8 mouse cellular contexts compared by ENCODE assay signal in genomic region chr1:21014463-21014862, GRCm38 (mm10).
DNase-seq lines count a peak whose midpoint lies in the region; ATAC-seq and TF ChIP-seq lines count a peak whose summit lies in the region.

No protein-coding gene starts in this region.

- peak; percentile 76 for TF ChIP-seq EP300 in heart, adult 2 months (IDR thresholded peaks at IDR 0.05; ENCODE audit: insufficient read depth, low read depth, low read length)

- TF ChIP-seq POLR2A in heart, adult 2 months (IDR thresholded peaks at IDR 0.05; ENCODE audit: insufficient read depth, low read depth, low read length) = 0 out of 2 replicates have a peak, but pooled peaks have one; percentile 5
- no peak for TF ChIP-seq POLR2A in olfactory bulb, adult 2 months (IDR thresholded peaks at IDR 0.05; ENCODE audit: insufficient read depth, low read depth, low read length)

- intact Hi-C loops in heart, adult 2 months (cut with DNase I) = no loop called here

- no peaks in the 10 kb centered on the region for H3K4me1 ChIP-seq in G1E (ENCODE audit: insufficient read depth, low read depth, low read length)
- peaks cover 10% of the 10 kb centered on the region for H3K4me1 ChIP-seq in heart, adult 2 months (ENCODE audit: control insufficient read depth, insufficient read depth, low read length)
- peaks cover 22% of the 10 kb centered on the region for H3K4me1 ChIP-seq in olfactory bulb, adult 2 months (ENCODE audit: control insufficient read depth, insufficient read depth, low read length)

- H3K79me2 ChIP-seq in heart, adult 2 months (replicated peaks; ENCODE audit: control insufficient read depth, insufficient read depth, low read length) = no peaks in the 10 kb centered on the region

- H3K4me3 ChIP-seq in G1E (ENCODE audit: low read depth, low read length) = no peak overlapping the region
- no peak overlapping the region for H3K4me3 ChIP-seq in heart, adult 2 months
- no peak overlapping the region for H3K4me3 ChIP-seq in olfactory bulb, adult 2 months (ENCODE audit: insufficient read depth, low read depth, low read length)

- H3K9ac ChIP-seq in heart, adult 2 months (ENCODE audit: low read depth, low read length) = no peak overlapping the region

- DNase-seq in G1E (ENCODE audit: low spot score) = no peak
- peak; percentile 62 to 64 for DNase-seq in adrenal gland, adult 18-20 months (ENCODE audit: low spot score in 2 of 2)
- peak; percentile 74 to 87 for DNase-seq in heart, adult 2 months
- peak; percentile 37 for DNase-seq in kidney, postnatal 14 days
- DNase-seq in spleen, postnatal 4 days (ENCODE audit: low spot score in 2 of 2) = no peak
- no peak for DNase-seq in thymus, postnatal 25 days
- no peak for DNase-seq in retina, embryonic 14.5 days (ENCODE audit: low spot score)

- H3K36me3 ChIP-seq in G1E (replicated peaks) = peaks cover 6% of the 10 kb centered on the region
- no peaks in the 10 kb centered on the region; the same call in 1 of the 2 replicates for H3K36me3 ChIP-seq in heart, adult 2 months (ENCODE audit: control insufficient read depth, insufficient read depth, low read length)

- H3K9me3 ChIP-seq in G1E (replicated peaks) = no peaks in the 10 kb centered on the region

- 9% methylated on average over 8 of the region's 8 CpGs for WGBS in heart, adult 2 months
- WGBS in olfactory bulb, adult 2 months = 27% methylated on average over 8 of the region's 8 CpGs

- TF ChIP-seq CTCF in G1E (IDR thresholded peaks at IDR 0.05; ENCODE audit: low read depth, low read length) = no peak
- TF ChIP-seq CTCF in heart, adult 2 months (IDR thresholded peaks at IDR 0.05) = no peak
- no peak for TF ChIP-seq CTCF in olfactory bulb, adult 2 months (IDR thresholded peaks at IDR 0.05; ENCODE audit: insufficient read depth, low read depth, low read length)

- peak; percentile 78 for ATAC-seq in G1E (ENCODE audit: extremely low read depth, insufficient number of reproducible peaks, low FRiP score, poor library complexity, severe bottlenecking)

- no peaks in the 10 kb centered on the region; the same call in 1 of the 2 replicates for H3K27me3 ChIP-seq in G1E (ENCODE audit: insufficient read depth, low read length)
- H3K27me3 ChIP-seq in heart, adult 2 months (ENCODE audit: control insufficient read depth, insufficient read depth, low read length) = no peaks in the 10 kb centered on the region

- H3K27ac ChIP-seq in heart, adult 2 months = peak overlapping the region; percentile 58
- H3K27ac ChIP-seq in olfactory bulb, adult 2 months (ENCODE audit: insufficient read depth, low read depth, low read length) = peak overlapping the region; percentile 56

Comparison
In these comparisons a context has a peak if more than half of its experiments do, and no peak if none do; other contexts are left out.
1. DNase-seq: peak in adrenal gland, adult 18-20 months (2 of 2), heart, adult 2 months (2 of 2) and kidney, postnatal 14 days (single experiment); none in G1E (single experiment), spleen, postnatal 4 days (0 of 2), thymus, postnatal 25 days (single experiment) and retina, embryonic 14.5 days (single experiment).